In the genomic region with DNA sequence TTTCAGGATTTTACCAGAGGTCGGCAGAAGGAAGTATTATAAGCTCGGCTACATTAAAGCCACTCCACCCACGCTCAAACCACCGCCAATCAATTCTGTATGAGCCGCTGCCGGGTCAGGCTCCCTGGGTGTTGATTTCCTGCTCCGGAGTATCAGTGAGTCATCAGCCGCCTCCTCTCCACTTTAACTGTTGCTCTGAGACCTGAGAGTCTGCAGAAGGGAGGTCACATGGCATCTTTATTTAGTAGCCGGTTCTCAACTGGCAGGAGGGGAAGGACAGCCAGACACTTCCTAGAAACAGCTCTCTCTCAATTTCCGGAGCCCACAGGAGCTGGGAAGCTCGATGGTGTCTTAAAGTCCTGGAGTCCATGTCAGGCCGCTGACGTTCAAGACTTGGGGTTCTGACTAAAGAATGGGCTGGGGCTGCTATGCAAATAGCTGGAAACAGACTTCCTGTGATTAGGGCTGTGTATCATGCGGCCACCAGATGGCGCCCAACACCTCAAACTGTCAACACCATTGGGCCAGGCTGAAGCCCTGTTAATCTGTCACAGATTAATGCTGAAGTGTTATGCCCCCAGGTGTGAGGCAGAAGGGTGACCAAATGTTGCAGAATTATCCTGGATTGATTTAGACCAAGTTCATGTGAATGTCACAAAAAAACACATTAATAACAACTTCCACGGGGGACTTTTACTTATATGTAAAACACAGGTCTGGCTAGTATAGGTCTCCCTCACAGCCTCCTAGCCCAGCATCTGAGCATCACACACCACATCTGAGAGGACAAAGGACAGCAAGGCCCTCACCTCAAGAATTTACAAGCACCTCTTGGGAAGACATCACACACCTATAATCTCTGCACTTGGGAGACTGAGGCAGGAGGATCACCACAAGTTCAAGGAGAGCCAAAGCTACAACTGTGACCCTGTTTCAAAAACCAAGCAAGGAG, we compare ENCODE assay signal across 8 mouse cellular contexts.
DNase-seq lines count a peak whose midpoint lies in the region; ATAC-seq lines count a peak whose summit lies in the region.

No protein-coding gene starts in this region.

- peak; percentile 91 for DNase-seq in R1 (ENCODE audit: low read depth, low spot score)
- DNase-seq in cerebellum, postnatal 14 days: peak; percentile 90 to 91
- peak; percentile 78 to 80 for DNase-seq in frontal cortex, postnatal 25 days (ENCODE audit: low spot score in 2 of 2)
- DNase-seq in hindbrain, embryonic 14.5 days (ENCODE audit: low spot score): peak; percentile 91
- DNase-seq in layer of hippocampus, postnatal 36 days: peak; percentile 69 to 77
- peak; percentile 93 for DNase-seq in lung, postnatal 36 days
- DNase-seq in retina, postnatal 1 day: peak; percentile 92
- DNase-seq in urinary bladder, adult 2 months (ENCODE audit: low spot score): peak; percentile 58

- H3K4me2 ChIP-seq in hindbrain, embryonic 14.5 days (replicated peaks): peak overlapping the region; percentile 45

- peak; percentile 82; the same call in 1 of the 2 replicates for ATAC-seq in hindbrain, embryonic 14.5 days (ENCODE audit: low FRiP score)

- H3K27me3 ChIP-seq in hindbrain, embryonic 14.5 days (ENCODE audit: control insufficient read depth, insufficient read depth, low read length): no peaks in the 10 kb centered on the region

- no peaks in the 10 kb centered on the region for H3K9me3 ChIP-seq in hindbrain, embryonic 14.5 days (ENCODE audit: control insufficient read depth, low read length)

- H3K9ac ChIP-seq in hindbrain, embryonic 14.5 days: peak overlapping the region; percentile 9; the same call in 1 of the 2 replicates

- H3K4me1 ChIP-seq in hindbrain, embryonic 14.5 days (replicated peaks; ENCODE audit: control insufficient read depth, insufficient read depth, low read length): no peaks in the 10 kb centered on the region; the same call in 1 of the 2 replicates

- no peak overlapping the region for H3K27ac ChIP-seq in hindbrain, embryonic 14.5 days

- no peaks in the 10 kb centered on the region for H3K36me3 ChIP-seq in hindbrain, embryonic 14.5 days (replicated peaks; ENCODE audit: control insufficient read depth, insufficient read depth)

- no peak overlapping the region for H3K4me3 ChIP-seq in hindbrain, embryonic 14.5 days (replicated peaks; ENCODE audit: low read length)

- 15% methylated on average over 16 of the region's 16 CpGs for WGBS in hindbrain, embryonic 14.5 days
